Mouse (Mus musculus): ENCODE measurements at regions not wholly inside any gene's neighbourhood (a gene's known extent, or its start where the extent isn't known, plus 50 kb on each side); places are given as distances from the start of the nearest gene placed in this dataset.
A peak's percentile ranks its signal among the peaks of the same experiment; 100 is the strongest.

DNA sequence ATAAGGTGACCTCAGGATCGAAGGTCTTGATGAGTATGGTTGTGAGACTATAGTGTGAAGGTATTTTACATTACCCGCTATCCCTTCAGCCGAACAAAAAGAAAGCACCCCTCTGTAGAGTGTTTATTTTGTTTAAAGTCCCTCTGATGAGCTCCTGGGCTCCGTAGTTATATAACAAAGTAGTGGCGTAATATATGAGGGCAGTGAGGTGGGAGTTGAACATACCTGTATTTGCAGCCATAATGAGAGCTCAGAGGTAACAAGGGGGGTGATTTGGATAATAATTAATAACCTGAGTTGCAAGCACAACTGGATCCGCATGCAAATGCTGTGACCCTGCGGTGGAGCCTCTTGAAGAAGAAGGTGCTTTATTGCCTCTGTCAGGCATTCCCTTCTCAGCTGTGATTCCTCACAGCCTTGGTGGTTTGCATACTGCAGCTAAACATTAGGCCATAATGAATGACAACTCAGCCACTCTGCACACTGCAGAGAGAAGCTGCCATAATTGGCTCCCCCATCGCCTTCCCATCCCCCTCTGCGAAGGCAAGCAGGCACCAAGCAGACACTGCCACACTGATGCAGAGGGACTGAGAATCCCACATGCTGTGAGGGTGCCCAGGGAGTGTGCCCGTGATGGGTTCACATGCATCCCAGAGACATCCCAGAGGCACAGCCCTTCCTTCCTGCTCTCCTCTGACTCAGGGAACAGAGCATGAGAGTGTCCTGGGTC, 163.3 kb downstream of the Nuf2 start:
- no peaks in the 10 kb centered on the region for H3K36me3 ChIP-seq (ENCODE audit: control insufficient read depth, insufficient read depth, low read length)
- peaks cover 3% of the 10 kb centered on the region; the same call in 1 of the 2 replicates for H3K4me1 ChIP-seq (ENCODE audit: control insufficient read depth, insufficient read depth, low read length)
- WGBS = 42% methylated on average over 10 of the region's 10 CpGs
- no peaks in the 10 kb centered on the region for H3K27me3 ChIP-seq (replicated peaks; ENCODE audit: control insufficient read depth, insufficient read depth, low read length)
- H3K4me3 ChIP-seq (ENCODE audit: insufficient read depth, low read depth, low read length) = no peak overlapping the region
- TF ChIP-seq POLR2A (IDR thresholded peaks at IDR 0.05; ENCODE audit: low read depth, low read length) (no peak), CTCF (conservative IDR thresholded peaks at IDR 0.05; ENCODE audit: insufficient read depth, insufficient read length, low read depth, low read length) (no peak)
- DNase-seq = no peak
- no peak overlapping the region for H3K27ac ChIP-seq (ENCODE audit: insufficient read depth, low read depth, low read length)

DNA sequence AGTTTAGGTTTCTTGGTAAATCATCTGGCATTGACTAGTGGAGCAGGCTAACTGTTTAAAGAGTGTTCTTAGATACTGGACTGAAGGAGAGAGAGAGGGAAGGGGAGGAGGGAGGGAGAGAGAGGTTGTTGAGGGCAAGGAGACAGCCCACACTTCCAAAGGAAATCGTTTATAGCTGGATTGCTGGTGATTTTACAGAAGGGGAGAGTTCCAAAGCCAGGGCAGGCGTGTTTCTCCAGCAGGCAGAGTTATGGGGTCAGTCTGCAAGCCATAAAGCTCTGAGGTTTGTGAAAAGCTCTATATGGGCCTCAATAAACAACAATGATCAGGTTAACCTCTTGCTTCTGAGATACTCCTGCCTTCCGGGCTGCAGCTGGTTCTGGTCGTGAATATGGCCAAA, 163.9 kb downstream of the Nuf2 start:
- Histone ChIP-seq H3K4me1 (ENCODE audit: control insufficient read depth, insufficient read depth, low read length) (peaks cover 3% of the 10 kb centered on the region; the same call in 1 of the 2 replicates), H3K27ac (ENCODE audit: insufficient read depth, low read depth, low read length) (no peak overlapping the region), H3K27me3 (replicated peaks; ENCODE audit: control insufficient read depth, insufficient read depth, low read length) (no peaks in the 10 kb centered on the region), H3K36me3 (ENCODE audit: control insufficient read depth, insufficient read depth, low read length) (no peaks in the 10 kb centered on the region), H3K4me3 (ENCODE audit: insufficient read depth, low read depth, low read length) (no peak overlapping the region)
- DNase-seq = no peak
- WGBS = 42% methylated on average over 4 of the region's 4 CpGs
- TF ChIP-seq CTCF (conservative IDR thresholded peaks at IDR 0.05; ENCODE audit: insufficient read depth, insufficient read length, low read depth, low read length) = no peak
- no peak for TF ChIP-seq POLR2A (IDR thresholded peaks at IDR 0.05; ENCODE audit: low read depth, low read length)

DNA sequence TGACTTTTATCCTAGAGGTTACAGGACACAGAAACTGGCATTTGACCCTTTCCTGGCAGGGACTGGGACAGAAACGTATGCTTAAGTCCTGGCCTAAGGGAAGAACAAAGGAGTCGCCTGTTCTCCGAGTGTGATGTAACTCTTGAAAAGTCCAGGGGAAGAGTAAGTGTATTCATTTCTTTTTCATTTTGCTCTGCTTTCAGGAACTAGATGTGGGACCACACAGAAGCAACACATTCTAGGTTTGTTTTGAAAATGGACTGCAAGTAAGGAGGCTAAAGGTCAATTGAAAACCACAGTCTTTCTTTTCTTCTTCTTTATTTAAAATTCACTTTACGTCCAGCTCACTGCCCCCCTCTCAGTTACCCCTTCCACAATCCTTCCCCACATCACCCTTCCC, 168.7 kb downstream of the Nuf2 start:
- no peak overlapping the region for H3K27ac ChIP-seq (ENCODE audit: insufficient read depth, low read depth, low read length)
- H3K4me1 ChIP-seq (ENCODE audit: control insufficient read depth, insufficient read depth, low read length) = no peaks in the 10 kb centered on the region
- 79% methylated on average over 4 of the region's 4 CpGs for WGBS
- no peak overlapping the region for H3K4me3 ChIP-seq (ENCODE audit: insufficient read depth, low read depth, low read length)
- no peak for TF ChIP-seq POLR2A (IDR thresholded peaks at IDR 0.05; ENCODE audit: low read depth, low read length)
- no peak for TF ChIP-seq CTCF (conservative IDR thresholded peaks at IDR 0.05; ENCODE audit: insufficient read depth, insufficient read length, low read depth, low read length)
- DNase-seq = no peak
- H3K27me3 ChIP-seq (replicated peaks; ENCODE audit: control insufficient read depth, insufficient read depth, low read length) = no peaks in the 10 kb centered on the region
- no peaks in the 10 kb centered on the region for H3K36me3 ChIP-seq (ENCODE audit: control insufficient read depth, insufficient read depth, low read length)

DNA sequence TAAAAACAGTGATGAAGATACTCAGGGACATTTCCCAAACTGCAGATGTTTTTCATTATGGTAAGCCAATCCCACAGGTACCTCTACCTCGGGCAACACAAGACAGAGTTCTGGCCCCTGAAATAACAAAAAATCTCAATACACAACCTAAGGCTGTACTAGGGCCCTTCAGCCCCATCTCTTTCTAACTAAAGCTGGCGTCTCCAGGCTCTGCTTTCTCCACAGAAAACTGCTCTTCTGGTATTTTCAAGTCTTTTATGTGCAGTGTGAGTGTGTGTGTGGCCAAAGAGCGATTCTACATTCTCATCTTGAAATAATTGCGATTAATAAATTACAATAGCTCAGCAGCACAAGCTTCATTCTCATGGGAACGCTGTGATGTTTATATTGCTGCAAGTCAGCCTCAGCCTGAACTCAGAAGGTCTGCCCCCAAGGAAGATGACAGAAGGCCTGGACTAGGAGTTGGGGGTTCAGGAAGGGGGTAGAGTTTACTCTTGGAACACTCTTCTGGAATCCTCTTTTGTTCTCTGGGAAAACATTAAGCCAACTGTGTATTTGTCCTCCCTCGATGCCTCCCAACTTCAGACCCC, 173.5 kb downstream of the Nuf2 start:
- no peak for TF ChIP-seq CTCF (conservative IDR thresholded peaks at IDR 0.05; ENCODE audit: insufficient read depth, insufficient read length, low read depth, low read length)
- no peak for TF ChIP-seq POLR2A (IDR thresholded peaks at IDR 0.05; ENCODE audit: low read depth, low read length)
- Histone ChIP-seq H3K27ac (ENCODE audit: insufficient read depth, low read depth, low read length) (no peak overlapping the region), H3K4me3 (ENCODE audit: insufficient read depth, low read depth, low read length) (no peak overlapping the region), H3K4me1 (ENCODE audit: control insufficient read depth, insufficient read depth, low read length) (no peaks in the 10 kb centered on the region), H3K27me3 (replicated peaks; ENCODE audit: control insufficient read depth, insufficient read depth, low read length) (no peaks in the 10 kb centered on the region), H3K36me3 (ENCODE audit: control insufficient read depth, insufficient read depth, low read length) (no peaks in the 10 kb centered on the region)
- WGBS = 61% methylated on average over 6 of the region's 6 CpGs
- DNase-seq = no peak

DNA sequence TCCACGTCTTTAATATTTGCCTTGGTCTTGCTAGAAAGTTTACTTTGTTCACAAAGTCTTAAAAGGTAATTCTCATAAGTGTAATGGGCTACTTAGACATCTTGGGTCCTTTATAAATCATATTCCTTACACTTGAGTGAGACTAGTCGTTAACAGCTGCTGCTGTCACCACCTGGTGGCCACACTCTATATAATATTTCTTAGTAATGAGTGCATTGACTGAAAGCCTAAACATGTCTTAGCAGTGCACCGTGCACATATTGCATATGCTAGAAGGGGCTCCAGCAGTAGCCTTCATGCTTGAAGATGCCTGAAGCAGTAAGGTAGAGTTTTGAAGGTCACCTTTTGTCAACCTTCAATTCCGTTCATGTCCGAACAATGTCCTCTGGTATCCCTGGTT, 177.2 kb downstream of the Nuf2 start:
- H3K27me3 ChIP-seq (replicated peaks; ENCODE audit: control insufficient read depth, insufficient read depth, low read length) = no peaks in the 10 kb centered on the region
- H3K27ac ChIP-seq (ENCODE audit: insufficient read depth, low read depth, low read length) = no peak overlapping the region
- peak; percentile 58 for DNase-seq
- WGBS = 63% methylated on average over 5 of the region's 5 CpGs
- no peak overlapping the region for H3K4me3 ChIP-seq (ENCODE audit: insufficient read depth, low read depth, low read length)
- no peaks in the 10 kb centered on the region for H3K36me3 ChIP-seq (ENCODE audit: control insufficient read depth, insufficient read depth, low read length)
- TF ChIP-seq CTCF (conservative IDR thresholded peaks at IDR 0.05; ENCODE audit: insufficient read depth, insufficient read length, low read depth, low read length) (no peak), POLR2A (IDR thresholded peaks at IDR 0.05; ENCODE audit: low read depth, low read length) (no peak)
- no peaks in the 10 kb centered on the region for H3K4me1 ChIP-seq (ENCODE audit: control insufficient read depth, insufficient read depth, low read length)

DNA sequence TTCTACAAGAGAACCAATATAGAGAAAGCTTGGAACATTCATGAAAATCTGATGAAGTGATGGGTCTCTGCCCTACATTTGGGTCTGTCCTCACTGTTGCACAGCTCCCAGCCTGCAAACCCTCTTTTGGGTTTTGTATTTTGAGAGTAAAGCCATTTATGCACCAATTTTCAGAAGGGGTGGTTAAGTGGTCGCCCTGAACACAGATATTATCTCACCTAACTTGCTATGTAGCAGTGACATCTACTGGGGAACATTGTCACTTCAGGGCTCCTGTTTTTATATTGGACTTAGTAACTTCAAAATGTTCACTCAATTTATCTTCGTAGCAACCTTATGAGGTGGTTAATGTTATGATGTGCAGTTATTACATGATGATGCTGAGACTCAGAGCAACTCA, 183.6 kb downstream of the Nuf2 start:
- H3K27me3 ChIP-seq (replicated peaks; ENCODE audit: control insufficient read depth, insufficient read depth, low read length) = no peaks in the 10 kb centered on the region
- WGBS = 23% methylated on average over 2 of the region's 2 CpGs
- no peaks in the 10 kb centered on the region for H3K36me3 ChIP-seq (ENCODE audit: control insufficient read depth, insufficient read depth, low read length)
- H3K27ac ChIP-seq (ENCODE audit: insufficient read depth, low read depth, low read length) = peak overlapping the region; percentile 75
- no peak overlapping the region for H3K4me3 ChIP-seq (ENCODE audit: insufficient read depth, low read depth, low read length)
- H3K4me1 ChIP-seq (ENCODE audit: control insufficient read depth, insufficient read depth, low read length) = no peaks in the 10 kb centered on the region
- DNase-seq = peak; percentile 69
- no peak for TF ChIP-seq POLR2A (IDR thresholded peaks at IDR 0.05; ENCODE audit: low read depth, low read length)
- 0 out of 2 replicates have a peak, but pooled peaks have one; percentile 12 for TF ChIP-seq CTCF (conservative IDR thresholded peaks at IDR 0.05; ENCODE audit: insufficient read depth, insufficient read length, low read depth, low read length)

DNA sequence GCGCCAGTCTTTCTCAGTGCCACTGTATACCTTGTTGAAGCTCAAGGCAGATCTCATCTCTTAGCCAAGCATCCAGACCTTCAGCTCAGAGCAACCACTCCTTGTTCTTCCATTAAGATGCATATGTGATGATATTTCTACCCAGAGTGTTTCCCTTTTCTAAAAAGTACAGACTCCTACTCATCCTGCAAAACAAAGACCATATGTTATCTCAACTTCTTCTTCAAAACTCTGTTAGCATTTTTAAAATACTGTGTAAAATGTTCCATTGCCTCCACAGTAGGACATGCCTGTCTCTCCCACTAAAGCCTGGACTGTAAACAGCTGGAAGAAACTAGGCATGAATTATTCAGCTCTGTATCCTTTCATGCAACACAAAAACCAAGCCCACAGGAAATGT, 184.4 kb downstream of the Nuf2 start:
- TF ChIP-seq CTCF (conservative IDR thresholded peaks at IDR 0.05; ENCODE audit: insufficient read depth, insufficient read length, low read depth, low read length) (no peak), POLR2A (IDR thresholded peaks at IDR 0.05; ENCODE audit: low read depth, low read length) (no peak)
- H3K27ac ChIP-seq (ENCODE audit: insufficient read depth, low read depth, low read length) = peak overlapping the region; percentile 75

More for the DNA sequence above, 184.4 kb downstream of the Nuf2 start:
- no peak for DNase-seq
- no peaks in the 10 kb centered on the region for H3K27me3 ChIP-seq (replicated peaks; ENCODE audit: control insufficient read depth, insufficient read depth, low read length)
- 96% methylated on average over 1 of the region's 1 CpGs for WGBS
- no peak overlapping the region for H3K4me3 ChIP-seq (ENCODE audit: insufficient read depth, low read depth, low read length)
- no peaks in the 10 kb centered on the region for H3K4me1 ChIP-seq (ENCODE audit: control insufficient read depth, insufficient read depth, low read length)
- no peaks in the 10 kb centered on the region for H3K36me3 ChIP-seq (ENCODE audit: control insufficient read depth, insufficient read depth, low read length)

All from kidney, adult 2 months (tissue).